Mouse (Mus musculus) forebrain, postnatal 0 days (tissue): ENCODE results near the gene Gm9745. TPM values are rescaled to one million over a fixed set of nuclear protein-coding genes. Genes with fewer than 3 reads are reported as not detected.
A peak's percentile ranks its signal among the peaks of the same experiment; 100 is the strongest.
"Not testable (repeated sequence)": the region's sequence is repeated elsewhere in the genome, so short reads cannot be mapped to it uniquely, and the experiment has no call there.

Experiments
- ATAC-seq: fragments of 200-750 bp; cut with Nextera tagmentation; 2 replicates; pipeline ENCODE4 v1.8.0; 2017; ENCODE audit warnings: mild to moderate bottlenecking, moderate library complexity
- DNase-seq: peaks from one replicate; pipeline ENCODE4 v3.0.0-alpha.2; 2015
- H3K27ac ChIP-seq: fragments of 300-500 bp; sonication (generic); 2 replicates; pipeline ENCODE4 v1.5.1; 2014; ENCODE audit warnings: low read depth, mild to moderate bottlenecking, antibody characterized with exemption, low read length, moderate library complexity, mixed read lengths
- H3K27me3 ChIP-seq: fragments of 300-500 bp; sonication (generic); 2 replicates; pipeline ENCODE4 v1.6.1; 2014; ENCODE audit warnings: mild to moderate bottlenecking, low read length, mixed read lengths; ENCODE audit not compliant: insufficient read depth
- H3K36me3 ChIP-seq: fragments of 300-500 bp; sonication (generic); 2 replicates; pipeline ENCODE4 v1.6.1; 2014; ENCODE audit warnings: mild to moderate bottlenecking, moderate library complexity; ENCODE audit not compliant: insufficient read depth
- H3K4me1 ChIP-seq: fragments of 300-500 bp; sonication (generic); 2 replicates; pipeline ENCODE4 v1.6.1; 2014; ENCODE audit warnings: antibody characterized with exemption; ENCODE audit not compliant: insufficient read depth
- H3K4me2 ChIP-seq: fragments of 300-500 bp; sonication (generic); 2 replicates; pipeline ENCODE4 v1.6.1; 2014; ENCODE audit warnings: low read depth, mild to moderate bottlenecking, moderate library complexity
- H3K4me3 ChIP-seq: fragments of 300-500 bp; sonication (generic); 2 replicates; pipeline ENCODE4 v1.5.1; 2014; ENCODE audit warnings: low read depth, low read length, mixed read lengths
- H3K9ac ChIP-seq: fragments of 300-500 bp; sonication (generic); 2 replicates; pipeline ENCODE4 v1.6.1; 2014; ENCODE audit warnings: mild to moderate bottlenecking
- H3K9me3 ChIP-seq: fragments of 300-500 bp; sonication (generic); 2 replicates; pipeline ENCODE4 v1.6.1; 2016; ENCODE audit warnings: low read length
- CTCF ChIP-seq: sonication (generic); IDR thresholded peaks from 2 replicates; pipeline ENCODE4 v1.5.1; 2016; ENCODE audit warnings: antibody characterized with exemption, control low read depth, low read depth
- WGBS: fragments of 180-500 bp; shearing (Covaris S2); extraction: QIAGEN DNeasy Blood & Tissue Kit; methylation state at CpG from one replicate; pipeline ENCODE4 v1.1.7; 2014; 5-methylcytosine and 5-hydroxymethylcytosine counted together
- polyA plus RNA-seq: library from polyadenylated mRNA; unstranded; fragments of >200 nt; fragmentation: Nextera tagmentation; extraction: Ambion mirVana; gene quantifications from 2 replicates; pipeline ENCODE4 v1.2.1, GENCODE M21; 2015
- total RNA-seq: library from RNA; depleted of rRNA; stranded (reverse); fragments of >200 nt; gene quantifications from 2 replicates; pipeline ENCODE4 v1.2.3, GENCODE M21; 2014; rRNA removed

Gm9745 gene
- total RNA-seq (not detected in 2 replicates), polyA plus RNA-seq (not detected in 2 replicates)

- H3K4me1 ChIP-seq, H3K4me2 ChIP-seq, H3K9ac ChIP-seq, H3K4me3 ChIP-seq, H3K36me3 ChIP-seq, ATAC-seq, H3K27ac ChIP-seq, DNase-seq, H3K9me3 ChIP-seq, H3K27me3 ChIP-seq: not testable (repeated sequence)
Measured at GRCm38 (mm10) chr13:8948131-8948530, at the start of gene Gm9745. Gene Gm9745, minus strand, starts transcription at chr13:8948231.

DNA sequence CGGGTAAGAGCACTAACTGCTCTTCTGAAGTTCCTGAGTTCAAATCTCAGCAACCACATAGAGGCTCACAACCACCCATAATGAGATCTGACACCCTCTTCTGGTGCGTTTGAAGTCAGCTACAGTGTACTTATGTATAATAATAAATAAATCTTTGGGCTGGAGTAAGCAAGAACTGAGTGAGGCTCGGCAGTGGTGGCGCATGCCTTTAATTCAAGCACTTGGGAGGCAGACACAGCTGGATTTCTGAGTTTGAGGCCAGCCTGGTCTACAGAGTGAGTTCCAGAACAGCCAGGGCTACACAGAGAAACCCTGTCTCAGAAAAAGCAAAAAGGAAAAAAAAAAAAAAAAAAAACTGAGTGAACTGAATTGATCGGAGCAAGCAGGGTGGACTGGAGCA is 49.2 kb upstream of the Gm9745 start:
- H3K4me2 ChIP-seq, H3K27ac ChIP-seq, H3K36me3 ChIP-seq, H3K27me3 ChIP-seq, H3K9me3 ChIP-seq, DNase-seq, H3K9ac ChIP-seq, H3K4me3 ChIP-seq, ATAC-seq: not testable (repeated sequence)
- 85% methylated on average over 5 of the region's 5 CpGs for WGBS
- H3K4me1 ChIP-seq: peaks cover 13% of the 10 kb centered on the region; the same call in 1 of the 2 replicates

GRCm38 (mm10) chr13:8995990-8996786 is 48.2 kb upstream of the Gm9745 start, which contains the start of gene Gtpbp4:
Gene Gtpbp4, minus strand, starts transcription at chr13:8996083.
- peak within 1 kb of the TSS; percentile 83 for H3K4me3 ChIP-seq
- H3K9ac ChIP-seq: peak within 1 kb of the TSS; percentile 85
- ATAC-seq: peak; percentile 99
- WGBS: 2% methylated on average over 51 of the region's 51 CpGs
- no peaks in the 10 kb centered on the region for H3K27me3 ChIP-seq
- peak within 1 kb of the TSS; percentile 83 for H3K27ac ChIP-seq
- no peaks in the 10 kb centered on the region for H3K9me3 ChIP-seq
- peaks cover 13% of the 10 kb centered on the region; the same call in 1 of the 2 replicates for H3K4me1 ChIP-seq
- TF ChIP-seq CTCF: peak; percentile 87
- DNase-seq: peak; percentile 99
- peaks cover 2% of the 10 kb centered on the region; the same call in 1 of the 2 replicates for H3K36me3 ChIP-seq
- peak within 1 kb of the TSS; percentile 73 for H3K4me2 ChIP-seq

- Histone ChIP-seq H3K36me3 (peaks cover 9% of the 10 kb centered on the region), H3K9me3 (no peaks in the 10 kb centered on the region), H3K4me1 (peaks cover 13% of the 10 kb centered on the region; the same call in 1 of the 2 replicates), H3K4me3 (peak overlapping the region; percentile 83), H3K4me2 (peak overlapping the region; percentile 65), H3K27ac (peak overlapping the region; percentile 71), H3K27me3 (no peaks in the 10 kb centered on the region), H3K9ac (peak overlapping the region; percentile 85)
- TF ChIP-seq CTCF: no peak
- no peak for DNase-seq
- WGBS: 3% methylated on average over 33 of the region's 33 CpGs
- peak; percentile 59 for ATAC-seq
Measured at GRCm38 (mm10) chr13:8995159-8995989, 47.3 kb upstream of the Gm9745 start.

GRCm38 (mm10) chr13:8992231-8992630 is 44.2 kb upstream of the Gm9745 start:
- peaks cover 13% of the 10 kb centered on the region; the same call in 1 of the 2 replicates for H3K4me1 ChIP-seq
- H3K9me3 ChIP-seq: no peaks in the 10 kb centered on the region

GRCm38 (mm10) chr13:8972972-8973371 is 24.9 kb upstream of the Gm9745 start:
- no peak for ATAC-seq
- no peak overlapping the region for H3K4me2 ChIP-seq
- H3K4me3 ChIP-seq: no peak overlapping the region
- H3K36me3 ChIP-seq: peaks cover 81% of the 10 kb centered on the region
- TF ChIP-seq CTCF: no peak
- no peaks in the 10 kb centered on the region for H3K27me3 ChIP-seq
- no peak overlapping the region for H3K9ac ChIP-seq
- DNase-seq: no peak
- no peaks in the 10 kb centered on the region for H3K4me1 ChIP-seq
- no peak overlapping the region for H3K27ac ChIP-seq
- no peaks in the 10 kb centered on the region for H3K9me3 ChIP-seq
- WGBS: 99% methylated on average over 3 of the region's 3 CpGs

More at GRCm38 (mm10) chr13:8992231-8992630, 44.2 kb upstream of the Gm9745 start:
- ATAC-seq (no peak), DNase-seq (no peak)
- 96% methylated on average over 6 of the region's 6 CpGs for WGBS
- H3K27ac ChIP-seq: no peak overlapping the region
- H3K9ac ChIP-seq: no peak overlapping the region
- no peak overlapping the region for H3K4me2 ChIP-seq
- H3K4me3 ChIP-seq: no peak overlapping the region
- TF ChIP-seq CTCF: no peak
- H3K27me3 ChIP-seq: no peaks in the 10 kb centered on the region
- H3K36me3 ChIP-seq: peaks cover 28% of the 10 kb centered on the region

DNA sequence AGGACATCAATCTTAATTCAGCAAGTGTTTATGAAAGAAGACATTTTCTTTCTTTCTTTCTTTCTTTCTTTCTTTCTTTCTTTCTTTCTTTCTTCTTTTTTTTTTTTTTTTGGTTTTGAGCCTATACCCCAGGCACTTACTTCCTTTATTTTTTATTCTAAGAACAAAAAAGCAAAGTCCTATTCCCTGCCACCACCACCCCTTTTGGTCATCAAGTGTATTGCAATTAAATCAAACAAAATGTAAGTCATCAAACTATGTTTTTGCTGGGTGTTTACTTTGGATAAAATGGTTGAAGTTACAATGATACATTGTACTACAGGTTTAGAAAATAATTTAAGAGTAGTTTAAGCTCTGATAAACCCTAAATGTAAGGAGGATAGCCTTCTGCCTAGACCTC is 24.3 kb upstream of the Gm9745 start:
- Histone ChIP-seq H3K4me1 (no peaks in the 10 kb centered on the region), H3K36me3 (peaks cover 79% of the 10 kb centered on the region), H3K27ac (no peak overlapping the region), H3K9ac (no peak overlapping the region), H3K4me2 (no peak overlapping the region), H3K9me3 (no peaks in the 10 kb centered on the region), H3K4me3 (no peak overlapping the region), H3K27me3 (no peaks in the 10 kb centered on the region)
- ATAC-seq (no peak), DNase-seq (no peak)
- TF ChIP-seq CTCF: 0 out of 2 replicates have a peak, but pooled peaks have one; percentile 24
